Mouse (Mus musculus) stomach, postnatal 0 days (tissue): ENCODE data around the gene Dlg4. TPM values are rescaled to one million over a fixed set of nuclear protein-coding genes. Genes with fewer than 3 reads are reported as not detected.

ENCODE experiments used
- ATAC-seq: fragments of 200-750 bp; cut with Nextera tagmentation; 2 replicates; pipeline ENCODE4 v1.8.0; 2017; ENCODE audit not compliant: low FRiP score, low TSS enrichment
- DNase-seq: peaks from one replicate; pipeline ENCODE4 v3.0.0-alpha.2; 2016; ENCODE audit warnings: low spot score
- H3K27ac ChIP-seq: fragments of 300-500 bp; sonication (generic); replicated peaks from 2 replicates; pipeline ENCODE4 v1.5.1; 2014; ENCODE audit warnings: mild to moderate bottlenecking, control low read depth
- H3K27me3 ChIP-seq: fragments of 300-500 bp; sonication (generic); 2 replicates; pipeline ENCODE4 v1.6.1; 2014; ENCODE audit warnings: low read length; ENCODE audit not compliant: control insufficient read depth, insufficient read depth
- H3K36me3 ChIP-seq: fragments of 300-500 bp; sonication (generic); 2 replicates; pipeline ENCODE4 v1.6.1; 2014; ENCODE audit warnings: low read length, mixed read lengths; ENCODE audit not compliant: control insufficient read depth, insufficient read depth
- H3K4me1 ChIP-seq: fragments of 300-500 bp; sonication (generic); replicated peaks from 2 replicates; pipeline ENCODE4 v1.6.1; 2014; ENCODE audit warnings: antibody characterized with exemption; ENCODE audit not compliant: control insufficient read depth, insufficient read depth
- H3K4me2 ChIP-seq: fragments of 300-500 bp; sonication (generic); replicated peaks from 2 replicates; pipeline ENCODE4 v1.6.1; 2014; ENCODE audit warnings: low read depth, mild to moderate bottlenecking, control low read depth, moderate library complexity
- H3K4me3 ChIP-seq: fragments of 300-500 bp; sonication (generic); 2 replicates; pipeline ENCODE4 v1.5.1; 2014; ENCODE audit warnings: low read depth, low read length, control low read depth
- H3K9ac ChIP-seq: fragments of 300-500 bp; sonication (generic); 2 replicates; pipeline ENCODE4 v1.6.1; 2014; ENCODE audit warnings: mild to moderate bottlenecking, low read length, control low read depth, mixed read lengths
- H3K9me3 ChIP-seq: fragments of 300-500 bp; sonication (generic); 2 replicates; pipeline ENCODE4 v1.6.1; 2016; ENCODE audit warnings: low read length; ENCODE audit not compliant: control insufficient read depth
- CTCF ChIP-seq: IDR thresholded peaks from 2 replicates; pipeline ENCODE4 v1.5.1; 2016; ENCODE audit warnings: antibody characterized with exemption, low read depth, mild to moderate bottlenecking, moderate library complexity
- EP300 ChIP-seq: optimal IDR thresholded peaks from 2 replicates; pipeline ENCODE3; 2016; ENCODE audit warnings: antibody characterized with exemption
- WGBS: fragments of 180-500 bp; shearing (Covaris S2); extraction: QIAGEN DNeasy Blood & Tissue Kit; methylation state at CpG from one replicate; pipeline ENCODE4 v1.1.7; 2014; 5-methylcytosine and 5-hydroxymethylcytosine counted together
- polyA plus RNA-seq: library from polyadenylated mRNA; unstranded; fragments of >200 nt; fragmentation: Nextera tagmentation; extraction: Ambion mirVana; gene quantifications from 2 replicates; pipeline ENCODE4 v1.2.1, GENCODE M21; 2015

Dlg4 gene
- polyA plus RNA-seq = 2.6 and 3.9 TPM in 2 replicates

DNA sequence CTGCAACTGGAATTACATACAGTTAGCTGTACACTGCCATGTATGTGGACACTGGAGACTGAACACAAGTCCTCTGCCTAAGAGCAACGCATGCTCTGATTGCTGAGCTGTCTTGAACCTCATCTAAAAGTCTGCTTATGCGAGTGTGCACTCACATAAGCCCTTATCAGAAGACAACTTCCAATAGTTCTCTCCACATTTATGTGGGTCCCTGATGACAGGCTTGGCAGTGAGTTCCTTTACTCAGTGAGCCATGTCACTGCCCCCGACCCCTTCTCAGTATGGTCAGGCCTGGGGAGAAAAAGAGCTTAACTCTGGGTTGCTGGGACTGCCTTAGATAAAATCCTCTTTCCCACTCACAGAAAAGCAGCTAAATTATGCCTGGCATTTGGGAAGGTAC lies at the start of gene Dlg4:
Gene Dlg4 (plus strand): TSS at position 274 of the 400 bp plus-strand sequence.
- DNase-seq = no peak
- H3K4me1 ChIP-seq = peaks cover 6% of the 10 kb centered on the region; the same call in 1 of the 2 replicates
- no peaks in the 10 kb centered on the region for H3K9me3 ChIP-seq
- H3K4me3 ChIP-seq = peak within 1 kb of the TSS; percentile 58; the same call in 1 of the 2 replicates
- ATAC-seq = no peak
- no peaks in the 10 kb centered on the region for H3K27me3 ChIP-seq
- peak within 1 kb of the TSS; percentile 86 for H3K4me2 ChIP-seq
- H3K36me3 ChIP-seq = peaks cover 14% of the 10 kb centered on the region
- H3K27ac ChIP-seq = no peak within 1 kb of the TSS; the same call in 1 of the 2 replicates
- no peak for TF ChIP-seq EP300
- no peak for TF ChIP-seq CTCF
- 69% methylated on average over 3 of the region's 3 CpGs for WGBS
- peak within 1 kb of the TSS; percentile 79 for H3K9ac ChIP-seq

DNA sequence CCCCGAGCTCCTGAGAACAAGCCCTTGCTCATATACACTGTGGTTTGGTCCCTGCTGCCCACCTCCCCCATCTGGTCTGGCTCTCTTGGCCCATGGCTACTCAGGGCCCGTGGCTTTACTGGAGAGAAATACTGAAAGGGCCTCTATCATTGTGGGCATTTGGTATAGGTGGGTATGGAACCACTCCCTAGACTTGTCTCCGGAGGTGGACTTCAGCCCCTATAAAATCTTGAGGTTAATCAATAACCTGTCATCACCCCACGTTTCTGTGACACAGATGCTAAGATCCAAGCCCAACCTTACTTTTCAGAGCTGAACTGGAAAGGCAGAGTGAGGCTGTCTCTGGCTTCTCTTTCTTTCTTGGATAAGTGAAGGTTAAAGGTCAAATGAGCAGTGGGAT lies 47.9 kb upstream of the Dlg4 start:
- Histone ChIP-seq H3K27me3 (peaks cover 6% of the 10 kb centered on the region; the same call in 1 of the 2 replicates), H3K9me3 (no peaks in the 10 kb centered on the region), H3K4me3 (no peak overlapping the region), H3K4me1 (peaks cover 2% of the 10 kb centered on the region; the same call in 1 of the 2 replicates), H3K27ac (no peak overlapping the region), H3K36me3 (peaks cover 11% of the 10 kb centered on the region; the same call in 1 of the 2 replicates), H3K4me2 (no peak overlapping the region), H3K9ac (no peak overlapping the region)
- ATAC-seq (no peak), DNase-seq (no peak)
- 63% methylated on average over 4 of the region's 4 CpGs for WGBS
- TF ChIP-seq CTCF (no peak), EP300 (no peak)

DNA sequence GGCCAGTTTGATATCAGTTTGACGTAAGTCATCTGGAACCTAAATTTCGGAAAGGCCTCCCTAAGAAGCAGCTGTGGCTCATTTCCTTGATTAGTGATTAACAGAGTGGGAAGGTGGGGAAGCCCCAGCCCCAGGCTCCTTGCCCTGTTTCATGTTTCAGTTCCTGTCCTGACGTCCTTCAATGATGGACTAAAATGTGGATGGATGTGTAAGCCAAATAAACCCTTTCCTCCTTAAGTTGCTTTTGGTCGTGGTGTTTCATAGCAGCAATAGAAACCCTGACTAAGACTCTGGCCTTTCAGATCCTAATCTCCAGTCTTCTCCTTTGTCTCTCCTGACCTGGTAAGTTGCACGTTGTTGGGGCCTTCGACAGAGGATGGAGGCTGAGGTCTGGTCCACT lies 46.5 kb upstream of the Dlg4 start:
- 65% methylated on average over 6 of the region's 6 CpGs for WGBS
- ATAC-seq = no peak
- H3K27me3 ChIP-seq = peaks cover 2% of the 10 kb centered on the region; the same call in 1 of the 2 replicates

DNA sequence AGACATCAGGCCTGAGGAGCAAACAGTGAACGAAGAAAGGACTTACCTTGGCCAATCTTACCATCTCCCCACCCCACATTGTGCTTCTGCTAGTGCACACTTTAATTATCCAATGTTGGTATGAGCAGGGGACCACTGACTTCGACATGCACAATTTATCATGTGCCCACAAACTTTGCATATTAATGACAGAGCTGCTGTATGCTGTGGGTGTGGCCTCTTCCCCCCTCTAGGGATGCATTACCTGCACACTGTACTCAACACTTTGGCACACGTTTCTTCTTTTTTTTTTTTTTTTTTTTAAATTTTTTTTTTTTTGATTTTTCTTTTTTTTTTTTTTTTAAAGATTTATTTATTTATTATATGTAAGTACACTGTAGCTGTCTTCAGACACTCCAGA lies 46.0 kb upstream of the Dlg4 start:
- ATAC-seq (no peak), DNase-seq (peak; percentile 30)
- H3K27me3 ChIP-seq = peaks cover 2% of the 10 kb centered on the region; the same call in 1 of the 2 replicates
- 44% methylated on average over 3 of the region's 3 CpGs for WGBS
- H3K9ac ChIP-seq = no peak overlapping the region
- H3K4me2 ChIP-seq = no peak overlapping the region
- no peak overlapping the region for H3K4me3 ChIP-seq
- peaks cover 2% of the 10 kb centered on the region; the same call in 1 of the 2 replicates for H3K4me1 ChIP-seq
- H3K27ac ChIP-seq = no peak overlapping the region
- peaks cover 22% of the 10 kb centered on the region for H3K36me3 ChIP-seq
- no peaks in the 10 kb centered on the region for H3K9me3 ChIP-seq
- TF ChIP-seq CTCF (no peak), EP300 (no peak)

More for the DNA sequence above, 46.5 kb upstream of the Dlg4 start:
- H3K4me1 ChIP-seq = peaks cover 2% of the 10 kb centered on the region; the same call in 1 of the 2 replicates
- H3K4me3 ChIP-seq = no peak overlapping the region
- no peak for DNase-seq
- H3K36me3 ChIP-seq = peaks cover 22% of the 10 kb centered on the region
- H3K27ac ChIP-seq = no peak overlapping the region
- no peak overlapping the region for H3K9ac ChIP-seq
- no peaks in the 10 kb centered on the region for H3K9me3 ChIP-seq
- TF ChIP-seq EP300 (no peak), CTCF (no peak)
- no peak overlapping the region for H3K4me2 ChIP-seq

DNA sequence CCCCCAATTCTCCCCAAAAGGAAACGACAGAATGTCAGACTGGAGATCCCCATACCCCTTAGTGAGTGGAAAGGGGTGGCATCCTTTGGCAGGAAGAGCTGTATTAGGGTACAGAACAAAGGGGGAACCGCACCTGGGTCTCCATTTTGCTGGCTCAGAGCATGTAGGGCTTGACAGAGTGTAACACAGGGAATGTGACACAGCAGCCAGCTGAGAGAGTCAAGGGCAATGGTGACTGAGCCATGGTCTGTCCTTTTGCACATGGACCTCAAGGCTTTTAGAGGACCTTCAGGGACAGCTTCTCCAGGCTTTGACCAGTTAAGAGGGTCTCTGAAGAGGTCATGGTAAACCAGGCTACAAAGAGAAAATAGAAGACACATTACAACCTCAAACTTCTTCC lies 41.8 kb upstream of the Dlg4 start:
- 94% methylated on average over 2 of the region's 2 CpGs for WGBS
- Histone ChIP-seq H3K4me2 (no peak overlapping the region), H3K4me1 (no peaks in the 10 kb centered on the region), H3K9me3 (no peaks in the 10 kb centered on the region), H3K9ac (no peak overlapping the region), H3K36me3 (peaks cover 16% of the 10 kb centered on the region), H3K27ac (no peak overlapping the region), H3K4me3 (no peak overlapping the region), H3K27me3 (no peaks in the 10 kb centered on the region)
- no peak for DNase-seq
- ATAC-seq = no peak
- TF ChIP-seq EP300 = no peak
- no peak for TF ChIP-seq CTCF

DNA sequence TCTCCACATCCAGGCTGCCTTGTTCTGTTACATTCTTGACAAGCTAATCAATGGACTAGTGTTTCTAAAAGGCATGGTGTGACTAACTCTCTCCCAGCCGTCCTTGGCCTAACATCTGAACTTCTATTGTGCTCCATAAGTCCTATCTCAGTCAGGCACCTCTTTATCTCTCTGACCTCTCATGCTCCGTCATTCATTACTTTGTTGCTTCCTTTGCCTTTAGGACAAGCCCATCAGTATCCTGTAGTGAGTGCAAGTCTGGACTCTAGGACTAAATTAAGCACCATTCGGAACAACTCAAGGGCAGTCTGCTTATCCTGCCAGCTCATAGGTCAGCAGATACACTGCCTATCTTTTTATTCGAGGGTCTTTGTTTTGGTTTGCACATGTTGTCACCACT lies 40.5 kb upstream of the Dlg4 start:
- peaks cover 13% of the 10 kb centered on the region for H3K36me3 ChIP-seq
- no peaks in the 10 kb centered on the region for H3K9me3 ChIP-seq
- H3K27ac ChIP-seq = no peak overlapping the region
- H3K4me2 ChIP-seq = no peak overlapping the region
- H3K9ac ChIP-seq = no peak overlapping the region
- H3K27me3 ChIP-seq = no peaks in the 10 kb centered on the region
- 79% methylated on average over 4 of the region's 4 CpGs for WGBS
- no peaks in the 10 kb centered on the region for H3K4me1 ChIP-seq
- H3K4me3 ChIP-seq = no peak overlapping the region
- ATAC-seq (no peak), DNase-seq (no peak)
- TF ChIP-seq CTCF (no peak), EP300 (no peak)
